Mouse (Mus musculus): Measurements from ENCODE around the gene Src. TPM values are rescaled to one million over a fixed set of nuclear protein-coding genes. Genes with fewer than 3 reads are reported as not detected.

The Src gene
- polyA plus RNA-seq, 1 experiment = 69.8 TPM

DNA sequence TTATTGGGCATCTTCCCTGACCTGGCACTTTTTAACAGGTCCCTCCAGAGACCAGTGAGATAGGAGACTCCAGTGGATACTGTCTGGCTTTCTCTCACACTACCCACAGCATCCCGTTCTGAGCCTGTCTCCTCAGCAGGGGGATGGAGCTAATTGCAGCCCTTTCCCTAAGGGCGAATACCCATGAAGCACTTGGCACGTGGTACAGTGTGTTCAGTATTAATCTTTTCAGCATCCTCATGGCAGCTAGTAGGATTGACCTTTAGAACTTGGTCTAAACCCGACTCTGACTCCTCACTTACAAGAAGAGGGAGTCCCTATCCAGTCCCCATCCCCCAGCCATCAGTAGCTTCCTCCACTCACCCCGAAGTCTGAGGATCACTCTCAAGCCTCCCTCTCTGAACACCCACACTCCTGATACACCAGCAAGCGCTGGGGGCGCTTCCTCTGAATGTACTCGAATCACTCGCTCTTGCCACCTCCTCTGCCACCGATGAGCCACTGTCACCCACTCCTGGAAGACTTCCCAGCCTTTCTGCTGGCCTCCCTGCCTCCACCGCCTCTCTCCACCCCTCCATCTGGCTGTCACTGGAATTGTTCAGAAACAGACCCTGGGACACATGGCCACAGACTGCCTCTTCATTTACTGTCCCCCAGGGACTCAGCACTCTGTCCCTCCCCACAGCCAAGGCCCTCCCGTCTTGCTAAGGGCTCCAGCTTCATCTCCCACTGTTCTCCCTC, 8.3 kb upstream of the Src start:
- 74% methylated on average over 12 of the region's 12 CpGs for WGBS
- no peak for DNase-seq (ENCODE audit: low read depth, low spot score)

DNA sequence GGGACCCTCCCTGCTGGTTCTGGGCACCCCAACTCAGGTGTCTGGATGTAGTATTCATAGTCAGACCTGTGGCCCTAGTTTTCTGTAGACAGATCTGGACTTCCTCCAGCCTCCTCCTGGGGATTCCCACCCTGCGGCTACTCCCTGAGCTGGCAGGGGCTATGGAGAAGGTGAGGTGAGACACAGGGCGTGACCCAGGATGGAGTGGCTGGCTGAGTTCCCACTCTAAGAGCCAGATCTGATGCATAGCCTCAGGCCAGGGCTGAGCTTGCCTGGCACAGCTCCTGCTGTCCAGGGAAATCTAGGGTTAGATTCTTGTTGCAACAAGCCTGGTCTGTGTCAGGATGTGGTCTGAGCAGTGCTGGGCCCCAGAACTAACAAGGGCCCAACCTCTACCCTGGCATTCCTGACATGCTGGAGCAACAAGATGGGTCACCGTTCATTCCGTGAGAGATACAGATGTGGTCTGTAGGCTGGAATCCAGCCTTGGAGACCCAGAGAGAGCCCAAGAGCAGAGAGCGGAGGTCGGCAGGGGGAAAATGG, 7.0 kb upstream of the Src start:
- 71% methylated on average over 6 of the region's 6 CpGs for WGBS
- DNase-seq (ENCODE audit: low read depth, low spot score) = no peak

- DNase-seq (ENCODE audit: low read depth, low spot score) = no peak
- 31% methylated on average over 7 of the region's 7 CpGs for WGBS
These were observed 5.7 kb upstream of the Src start for GRCm38 (mm10) chr2:157412497-157412896.

DNA sequence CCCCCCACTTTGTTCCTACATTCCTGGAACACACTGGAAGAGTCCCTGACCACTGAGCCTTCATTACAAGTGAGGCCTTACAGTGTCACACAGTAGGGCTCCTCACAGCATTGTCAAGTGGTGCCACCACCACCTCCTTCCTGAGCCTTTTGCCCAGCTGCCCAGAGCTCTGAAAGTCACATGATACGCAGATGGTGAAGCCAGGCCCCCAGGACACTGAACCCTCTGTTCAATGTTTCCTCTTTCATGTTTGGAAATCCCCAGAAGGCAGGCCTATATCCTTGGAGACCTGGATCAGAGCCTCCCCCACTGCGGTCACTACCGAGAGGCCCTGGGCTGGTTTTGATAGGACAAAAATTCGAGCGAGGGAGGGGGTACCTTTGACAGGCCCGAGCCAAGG, 1.0 kb upstream of the Src start:
- no peak for DNase-seq (ENCODE audit: low read depth, low spot score)
- 49% methylated on average over 6 of the region's 6 CpGs for WGBS

- 12% methylated on average over 7 of the region's 7 CpGs for WGBS
- no peak for DNase-seq (ENCODE audit: low read depth, low spot score)
These were observed 396 bp downstream of the Src start for GRCm38 (mm10) chr2:157418609-157419071.

DNA sequence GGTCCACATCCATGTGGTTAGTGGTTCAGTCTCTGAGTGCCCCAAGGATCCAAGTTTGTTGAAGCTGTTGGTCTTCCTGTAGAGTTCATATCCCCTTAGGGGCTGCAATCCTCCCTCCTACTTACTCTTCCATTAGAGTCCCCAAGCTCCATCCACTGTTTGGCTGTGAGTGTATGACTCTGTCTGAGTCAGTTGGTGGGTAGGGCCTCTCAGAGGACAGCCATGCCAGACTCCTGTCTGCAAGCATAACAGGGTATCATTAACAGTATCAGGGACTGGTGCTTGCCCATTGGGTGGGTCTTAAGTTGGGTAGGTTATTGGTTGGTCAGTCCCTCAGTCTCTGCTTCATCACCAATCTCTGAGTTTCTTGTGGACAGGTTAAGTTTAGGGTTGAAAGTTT, 1.3 kb downstream of the Src start:
- no peak for DNase-seq (ENCODE audit: low read depth, low spot score)

DNA sequence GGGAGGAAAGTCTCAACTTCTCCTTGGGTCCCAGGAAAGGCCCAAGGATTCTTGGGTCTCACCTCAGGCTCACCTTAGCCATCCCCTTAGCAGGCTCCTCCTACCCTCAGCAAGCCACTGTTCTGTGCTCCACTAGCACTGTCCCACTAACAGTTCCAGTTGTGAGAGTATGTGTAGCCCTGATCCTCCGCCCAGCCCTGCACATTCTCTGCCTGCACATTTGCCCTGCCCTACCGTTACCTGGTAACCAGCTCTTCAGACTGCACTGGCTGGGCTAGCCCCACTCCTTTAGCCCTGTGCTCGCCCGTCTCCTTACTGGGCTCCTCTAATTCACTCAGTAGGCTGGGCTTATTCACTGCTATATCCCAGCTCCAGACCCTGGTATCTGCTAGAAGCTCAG, 2.2 kb downstream of the Src start:
- WGBS = 42% methylated on average over 4 of the region's 4 CpGs
- DNase-seq (ENCODE audit: low read depth, low spot score) = no peak

DNA sequence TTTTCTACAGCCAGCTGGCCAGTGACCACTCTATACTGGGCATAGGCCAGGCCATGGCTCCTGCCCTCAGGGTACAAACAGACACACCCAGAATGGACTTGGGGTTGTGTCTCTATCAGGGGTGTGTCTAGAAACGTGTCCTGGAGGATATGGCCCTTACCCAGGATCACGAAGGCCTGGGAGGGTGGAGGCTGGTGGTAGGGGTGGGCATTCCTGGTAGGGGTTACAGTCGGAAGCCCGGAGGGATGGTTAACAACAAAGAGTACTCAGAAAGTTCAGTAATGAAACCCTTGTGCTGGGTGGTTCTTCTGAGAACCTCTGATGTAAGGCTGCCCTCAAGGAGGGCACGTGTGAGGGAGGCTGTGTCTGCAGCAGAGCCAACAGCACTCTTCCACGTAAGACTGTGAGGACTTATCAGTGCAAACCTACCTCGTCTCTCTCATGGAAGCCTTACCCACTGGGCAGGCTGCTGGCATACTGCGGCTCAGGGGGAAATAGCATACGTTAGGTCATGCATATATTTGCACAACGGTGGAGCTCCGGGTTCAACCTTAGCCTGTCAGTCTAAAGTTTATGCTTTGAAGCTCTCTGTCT, 3.9 kb downstream of the Src start:
- no peak for DNase-seq (ENCODE audit: low read depth, low spot score)
- 31% methylated on average over 11 of the region's 11 CpGs for WGBS

DNA sequence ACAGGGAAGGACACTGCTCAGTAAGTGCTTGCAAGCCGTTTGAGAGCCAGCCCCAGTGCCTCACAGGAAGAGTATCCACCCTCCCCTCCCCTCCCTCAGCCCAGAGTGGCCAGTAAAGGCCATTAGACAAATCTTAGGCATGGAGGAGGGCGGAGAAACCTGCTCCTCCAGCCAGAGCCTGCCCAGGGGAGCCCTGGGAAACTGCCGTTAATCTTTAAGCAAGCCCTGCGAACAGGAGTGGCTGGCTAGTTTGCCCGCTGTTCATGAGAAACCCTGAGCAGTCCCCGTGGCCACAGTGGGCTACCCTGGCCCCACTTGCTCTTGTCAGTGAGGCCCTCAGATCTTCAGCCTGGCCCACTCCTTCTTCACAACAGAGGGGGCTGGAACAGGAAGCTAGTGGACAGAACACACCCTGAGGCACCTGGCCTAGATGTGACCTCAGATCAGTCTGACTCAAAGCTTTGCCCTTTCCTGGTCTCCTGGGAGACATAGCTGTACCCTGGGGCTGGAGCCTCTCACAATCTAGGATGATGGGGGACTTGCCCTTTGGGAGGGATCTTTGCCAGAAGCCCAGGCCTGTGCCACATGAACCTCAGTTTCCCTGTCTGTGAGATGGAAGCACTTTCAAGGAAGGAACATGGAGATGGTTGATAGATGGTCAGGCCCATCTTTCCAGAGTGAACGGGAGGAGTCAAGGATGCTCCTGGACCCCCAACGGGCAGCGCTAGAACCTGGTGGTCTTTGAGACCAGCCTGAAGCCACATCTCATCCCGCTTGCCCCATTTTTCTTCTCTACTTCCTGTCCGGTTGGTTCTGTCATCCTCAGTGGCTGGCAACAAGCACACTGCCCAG, 4.8 kb downstream of the Src start:
- WGBS = 36% methylated on average over 11 of the region's 11 CpGs
- peak; percentile 80 for DNase-seq (ENCODE audit: low read depth, low spot score)

- DNase-seq (ENCODE audit: low read depth, low spot score) = no peak
- 3% methylated on average over 21 of the region's 21 CpGs for WGBS
These were observed 5.5 kb downstream of the Src start for GRCm38 (mm10) chr2:157423706-157424125.

GRCm38 (mm10) chr2:157424126-157424903, 6.1 kb downstream of the Src start:
- 2% methylated on average over 75 of the region's 98 CpGs for WGBS
- DNase-seq (ENCODE audit: low read depth, low spot score) = no peak

GRCm38 (mm10) chr2:157424904-157425642, 6.8 kb downstream of the Src start:
- no peak for DNase-seq (ENCODE audit: low read depth, low spot score)
- WGBS = 29% methylated on average over 16 of the region's 16 CpGs

DNA sequence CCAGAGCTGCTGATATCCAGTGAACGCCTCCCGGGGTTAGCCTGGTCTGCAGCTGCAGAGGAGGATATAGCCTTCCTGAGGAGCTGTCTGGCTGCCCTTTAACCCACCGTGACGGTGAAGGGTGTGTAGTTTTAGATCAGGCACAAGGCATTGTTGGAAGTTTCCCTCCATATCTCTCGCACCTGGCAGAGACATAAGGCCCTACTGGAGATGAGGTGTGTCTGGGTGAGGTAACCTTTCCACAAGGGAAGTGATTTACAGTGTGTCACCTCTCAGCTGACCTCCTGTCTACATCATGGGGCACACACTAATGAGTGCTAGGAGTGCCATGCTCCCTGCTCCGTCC, 7.4 kb downstream of the Src start:
- DNase-seq (ENCODE audit: low read depth, low spot score) = peak; percentile 85
- WGBS = 32% methylated on average over 6 of the region's 6 CpGs

GRCm38 (mm10) chr2:157426171-157426570, 7.9 kb downstream of the Src start:
- WGBS = 41% methylated on average over 6 of the region's 6 CpGs
- DNase-seq (ENCODE audit: low read depth, low spot score) = no peak

DNA sequence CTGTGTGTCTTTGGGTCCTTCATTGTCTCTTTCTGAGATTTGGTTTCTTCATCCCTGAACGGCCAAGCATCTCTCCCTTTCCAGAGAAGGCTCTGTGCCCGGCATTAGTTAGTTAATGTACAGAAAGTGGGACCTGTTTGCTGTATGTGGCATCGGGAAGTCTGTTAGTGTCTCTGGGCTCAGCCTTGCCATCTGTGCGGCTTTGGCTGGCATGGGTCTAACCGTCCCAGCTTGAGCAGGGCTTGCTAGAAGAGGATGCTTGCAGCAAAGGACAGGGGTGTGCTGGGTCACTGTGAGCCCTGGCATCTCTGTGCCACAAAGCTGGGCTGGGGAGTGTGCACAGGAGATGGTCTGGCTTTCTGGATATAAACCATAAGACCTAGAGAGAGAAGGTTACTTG, 8.9 kb downstream of the Src start:
- 83% methylated on average over 5 of the region's 5 CpGs for WGBS
- no peak for DNase-seq (ENCODE audit: low read depth, low spot score)

GRCm38 (mm10) chr2:157428351-157429139, 10.3 kb downstream of the Src start:
- DNase-seq (ENCODE audit: low read depth, low spot score) = no peak
- 77% methylated on average over 13 of the region's 13 CpGs for WGBS

GRCm38 (mm10) chr2:157429735-157430134, 11.5 kb downstream of the Src start:
- 81% methylated on average over 7 of the region's 7 CpGs for WGBS
- DNase-seq (ENCODE audit: low read depth, low spot score) = no peak

All from large intestine, adult 2 months (tissue).